Mouse (Mus musculus): ENCODE measurements around the gene Sp7.

Sp7 gene

GRCm38 (mm10) chr15:102386640-102387039, 19.7 kb upstream of the Sp7 start:
- DNase-seq, result no peak

- no peak for DNase-seq
These were observed 16.7 kb upstream of the Sp7 start for GRCm38 (mm10) chr15:102383671-102384070.

GRCm38 (mm10) chr15:102381575-102381974, 14.6 kb upstream of the Sp7 start:
- DNase-seq, result peak; percentile 87

- DNase-seq, result no peak
These were observed 10.9 kb upstream of the Sp7 start for GRCm38 (mm10) chr15:102377810-102378262.

GRCm38 (mm10) chr15:102377163-102377543, 10.2 kb upstream of the Sp7 start:
- DNase-seq, result peak; percentile 89

- DNase-seq, result peak; percentile 66
These were observed 9.6 kb upstream of the Sp7 start for GRCm38 (mm10) chr15:102376453-102377162.

GRCm38 (mm10) chr15:102370727-102371126, 3.7 kb upstream of the Sp7 start:
- no peak for DNase-seq

- DNase-seq, result no peak
These were observed 3.0 kb upstream of the Sp7 start for GRCm38 (mm10) chr15:102369972-102370371.

GRCm38 (mm10) chr15:102366238-102366637, 744 bp downstream of the Sp7 start:
- no peak for DNase-seq

GRCm38 (mm10) chr15:102364678-102365077, 2.3 kb downstream of the Sp7 start:
- DNase-seq, result no peak

GRCm38 (mm10) chr15:102362648-102363047, 4.3 kb downstream of the Sp7 start:
- DNase-seq, result peak; percentile 14

- no peak for DNase-seq
These were observed 8.1 kb downstream of the Sp7 start for GRCm38 (mm10) chr15:102358834-102359233.

GRCm38 (mm10) chr15:102358126-102358525, 8.9 kb downstream of the Sp7 start:
- peak; percentile 69 for DNase-seq

- no peak for DNase-seq
These were observed 10.3 kb downstream of the Sp7 start for GRCm38 (mm10) chr15:102356501-102357325.

- peak; percentile 92 for DNase-seq
These were observed 11.0 kb downstream of the Sp7 start for GRCm38 (mm10) chr15:102355871-102356441.

GRCm38 (mm10) chr15:102355134-102355870, 11.7 kb downstream of the Sp7 start:
- peak; percentile 87 for DNase-seq

GRCm38 (mm10) chr15:102353986-102354385, 13.0 kb downstream of the Sp7 start:
- no peak for DNase-seq

GRCm38 (mm10) chr15:102352177-102352576, 14.8 kb downstream of the Sp7 start:
- DNase-seq, result no peak

- DNase-seq, result no peak
These were observed 16.1 kb downstream of the Sp7 start for GRCm38 (mm10) chr15:102350942-102351291.

- peak; percentile 98 for DNase-seq
These were observed 16.6 kb downstream of the Sp7 start, which contains the start of gene Aaas for GRCm38 (mm10) chr15:102350138-102350941. Gene Aaas, minus strand, starts transcription at chr15:102350771.

- no peak for DNase-seq
These were observed 20.5 kb downstream of the Sp7 start for GRCm38 (mm10) chr15:102346444-102346843.

GRCm38 (mm10) chr15:102344490-102344889, 22.5 kb downstream of the Sp7 start:
- DNase-seq, result no peak

All from retina, postnatal 1 day (tissue).